Mouse (Mus musculus) CD4-positive helper T cell, adult 2 months (primary cell): ENCODE measurements around the gene Kcnt2.

Experiments
- DNase-seq: peaks from one replicate; pipeline ENCODE4 v3.0.0-alpha.2; 2012; ENCODE audit warnings: low read depth, missing footprints, low spot score

Gene Kcnt2

DNA sequence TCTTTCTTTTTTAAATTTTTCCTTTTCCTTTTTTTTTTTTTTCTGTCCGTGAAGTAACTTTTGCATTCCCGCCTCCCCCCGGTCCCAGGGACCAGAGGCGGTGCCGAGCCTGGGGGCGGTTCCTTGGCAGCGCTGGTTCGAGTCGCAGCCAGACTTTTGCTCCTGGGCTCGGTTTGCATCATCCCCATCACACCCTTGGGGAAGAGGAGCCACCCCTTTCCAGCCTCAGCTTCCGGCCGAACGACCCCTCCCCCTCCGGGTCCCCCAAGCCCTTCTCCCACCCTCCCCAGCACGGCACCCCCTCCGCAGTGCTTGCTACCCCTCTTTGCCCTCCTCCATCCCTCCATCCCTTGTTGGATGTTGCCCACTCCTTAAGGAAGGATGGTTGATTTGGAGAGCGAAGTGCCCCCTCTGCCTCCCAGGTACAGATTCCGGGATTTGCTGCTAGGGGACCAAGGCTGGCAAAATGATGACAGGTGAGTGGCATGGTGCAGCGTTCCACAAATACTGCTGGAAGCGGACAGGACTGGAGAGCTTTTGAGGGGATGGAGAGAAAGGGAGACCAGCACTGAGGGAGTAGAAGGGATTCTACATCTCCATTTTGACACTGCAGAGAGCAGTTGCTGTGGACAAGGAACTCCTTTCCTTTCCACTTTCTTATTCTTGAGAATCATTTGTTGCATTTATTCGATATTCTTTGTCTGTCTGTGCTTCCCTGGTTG lies at the start of gene Kcnt2:
Gene Kcnt2 (plus strand): TSS at position 283 of the 722 bp plus-strand sequence.
- DNase-seq: no peak

DNA sequence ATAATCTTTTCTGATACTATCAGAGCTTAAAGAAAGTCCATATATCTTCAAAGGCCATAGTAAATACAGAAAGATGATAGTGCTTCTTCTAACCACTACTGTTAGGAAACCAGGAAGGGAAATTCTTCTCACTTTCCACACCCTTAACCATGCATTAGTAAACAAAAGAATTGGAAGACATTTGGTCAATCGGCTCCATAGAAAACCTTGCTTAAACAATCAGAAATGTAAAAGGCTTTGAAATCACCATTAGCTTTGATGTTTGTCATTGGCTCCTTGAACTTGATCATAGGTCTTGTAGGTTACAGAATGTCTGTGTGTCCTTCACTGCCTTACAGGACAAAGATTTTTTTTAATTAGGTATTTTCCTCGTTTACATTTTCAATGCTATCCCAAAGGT lies 40.6 kb upstream of the Kcnt2 start:
- no peak for DNase-seq

DNA sequence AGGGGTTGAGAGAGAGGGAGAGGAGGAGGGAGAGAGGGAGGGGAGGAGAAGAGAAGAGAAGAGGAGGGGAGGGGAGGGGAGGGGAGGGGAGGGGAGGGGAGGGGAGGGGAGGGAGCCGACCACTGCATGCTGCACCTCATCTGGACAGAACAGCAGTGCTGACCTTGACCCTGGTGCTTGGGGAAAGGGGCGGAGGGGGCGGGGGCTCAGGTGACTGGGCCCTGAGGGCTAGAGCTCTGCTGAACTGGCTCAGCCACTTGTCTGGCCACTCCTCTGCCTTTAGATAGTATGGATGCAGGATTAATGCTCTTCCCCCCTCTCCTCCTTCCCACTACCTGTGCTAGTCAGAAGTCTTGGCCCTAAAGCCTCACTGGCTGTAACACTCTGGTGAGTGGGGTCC lies 20.7 kb upstream of the Kcnt2 start:
- no peak for DNase-seq

DNA sequence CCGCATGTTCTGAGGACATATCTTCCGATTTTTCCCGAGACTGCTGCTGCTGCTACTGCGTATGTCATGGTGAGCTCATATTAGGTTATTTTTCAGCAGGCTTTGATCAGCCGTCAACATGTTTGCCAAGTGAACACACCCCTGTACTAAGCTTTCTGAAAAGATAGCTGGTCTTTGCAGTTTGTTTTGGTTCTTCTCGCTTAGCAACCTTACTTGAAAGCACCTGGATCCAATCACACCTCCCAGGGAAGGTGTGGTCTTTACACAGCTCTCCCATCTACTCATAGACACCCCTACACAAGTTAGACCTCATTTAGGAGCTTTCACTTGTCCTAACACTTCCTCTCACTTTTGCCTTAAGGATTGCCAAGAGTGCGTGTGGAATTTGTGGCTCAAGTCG lies 19.3 kb upstream of the Kcnt2 start:
- DNase-seq: no peak

DNA sequence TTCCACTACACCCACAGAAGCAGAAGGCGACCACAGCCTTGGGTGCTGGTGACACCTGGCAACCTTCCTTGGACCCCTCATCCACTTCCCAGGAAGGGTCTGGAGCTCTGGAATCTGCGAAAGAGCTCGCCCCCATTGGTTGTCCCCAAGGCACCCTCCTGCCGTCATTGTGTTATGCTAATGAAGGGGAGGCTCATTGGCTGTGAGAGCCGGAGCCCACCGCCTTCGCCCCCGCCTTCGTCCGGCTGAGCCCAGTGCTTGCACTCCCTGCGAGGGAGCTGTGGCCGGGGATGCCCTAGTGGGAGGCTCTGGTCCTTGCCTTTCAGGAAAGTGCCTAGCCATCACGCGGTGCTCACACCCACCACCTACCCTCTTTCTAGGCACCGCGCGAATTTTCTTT lies 493 bp upstream of the Kcnt2 start:
- no peak for DNase-seq

DNA sequence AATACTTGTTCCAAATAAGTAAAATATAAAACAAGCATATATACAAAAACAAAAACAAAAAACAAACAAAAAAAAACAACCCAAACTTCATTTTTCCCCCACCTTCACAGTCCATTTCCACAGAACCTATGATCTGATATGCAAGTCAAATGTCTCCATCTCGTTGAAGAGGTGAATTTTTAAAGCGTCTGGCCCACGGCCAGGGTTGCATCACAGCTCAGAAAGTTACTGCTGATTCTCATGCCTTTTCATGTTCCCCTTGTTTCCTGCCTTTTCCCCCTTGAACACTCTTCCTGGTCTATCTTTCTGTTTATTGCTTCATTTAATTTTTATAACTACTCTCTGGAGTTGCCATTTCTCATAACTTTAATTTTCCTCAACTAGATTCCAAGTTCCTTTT lies 18.7 kb downstream of the Kcnt2 start:
- no peak for DNase-seq

DNA sequence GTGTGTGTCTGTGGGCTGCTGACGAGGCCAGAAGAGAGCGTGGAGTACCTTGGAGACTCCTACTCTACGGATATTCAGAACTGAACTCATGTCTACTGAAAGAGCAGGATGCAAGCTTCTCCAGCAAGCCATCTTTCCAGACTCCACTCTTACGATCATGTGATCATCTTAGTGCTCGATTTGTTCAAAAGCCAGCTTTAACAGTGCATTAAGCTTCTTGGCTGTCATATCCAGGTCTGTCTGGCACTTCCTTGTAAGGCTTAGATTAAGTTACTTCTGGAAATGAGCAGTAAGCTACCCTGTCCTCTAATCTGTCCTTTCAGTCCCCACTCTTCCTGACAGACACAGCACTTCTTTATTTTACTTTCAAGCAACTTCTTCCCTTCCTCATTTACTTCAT lies 20.1 kb downstream of the Kcnt2 start:
- DNase-seq: no peak

DNA sequence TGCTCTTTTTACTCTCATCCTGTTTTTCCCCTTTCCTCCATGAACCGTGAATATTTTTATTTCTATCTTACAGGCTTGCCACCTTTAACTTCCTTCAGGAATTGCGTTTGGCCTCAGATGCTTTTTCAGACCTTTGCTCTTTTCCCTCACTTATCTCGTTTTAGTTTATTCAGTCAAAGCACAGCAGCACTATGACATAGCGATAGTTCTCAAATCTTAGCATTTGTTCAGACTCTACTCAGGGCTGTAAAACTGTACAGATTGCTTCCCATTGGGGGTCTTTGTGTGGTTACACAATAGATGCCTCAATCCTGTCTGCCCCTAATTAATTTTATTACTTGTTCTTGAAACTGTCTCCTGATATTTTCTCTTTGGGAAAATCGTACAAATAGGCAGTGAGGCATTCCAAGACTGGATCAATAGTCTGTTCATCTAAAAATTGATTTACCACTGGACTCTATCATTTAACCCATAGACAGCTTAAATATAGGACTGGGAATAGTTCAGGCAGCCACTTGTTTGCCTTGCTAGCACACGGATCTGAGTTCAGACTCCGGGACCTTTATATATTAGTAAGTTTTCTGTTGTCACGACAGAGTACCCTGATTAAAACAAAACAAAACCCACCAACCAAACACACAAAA lies 20.8 kb downstream of the Kcnt2 start:
- DNase-seq: no peak

DNA sequence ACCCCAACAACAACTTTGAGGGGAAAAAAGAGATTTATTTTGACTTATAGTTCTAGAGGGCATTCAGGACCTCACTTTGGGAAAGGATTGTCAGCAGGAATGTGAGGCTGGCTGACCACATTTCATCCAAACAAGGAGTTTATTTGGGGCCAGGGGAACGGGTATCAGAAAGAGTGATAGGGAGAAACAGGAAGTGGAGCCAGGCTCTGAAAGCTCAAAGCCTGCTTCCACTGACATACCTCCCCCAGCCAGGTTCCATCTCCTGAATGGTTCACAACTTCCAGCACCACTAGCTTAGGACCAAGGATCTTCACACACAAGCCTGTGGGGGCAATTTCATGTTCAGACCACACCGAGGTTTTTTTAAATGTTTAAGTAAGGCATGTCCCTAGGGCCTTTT lies 21.3 kb downstream of the Kcnt2 start:
- no peak for DNase-seq

DNA sequence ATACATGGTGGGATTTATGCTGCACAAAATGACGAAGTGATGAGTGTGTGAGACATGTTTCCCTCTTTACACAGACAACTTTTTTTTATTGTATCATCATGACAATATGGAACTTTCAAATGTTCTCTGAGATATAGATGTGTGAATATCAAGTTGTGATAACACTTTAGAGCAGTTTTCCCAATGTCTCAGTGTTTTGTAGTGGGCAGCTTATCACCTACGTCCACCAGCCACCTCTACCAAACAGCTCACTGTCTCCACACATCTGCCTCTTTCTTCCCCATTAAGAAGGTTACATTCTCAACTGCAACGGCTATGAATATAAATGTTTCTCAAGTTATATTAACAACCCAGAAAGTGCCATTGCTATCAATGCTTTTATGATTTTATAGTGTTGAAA lies 27.7 kb downstream of the Kcnt2 start:
- DNase-seq: no peak

DNA sequence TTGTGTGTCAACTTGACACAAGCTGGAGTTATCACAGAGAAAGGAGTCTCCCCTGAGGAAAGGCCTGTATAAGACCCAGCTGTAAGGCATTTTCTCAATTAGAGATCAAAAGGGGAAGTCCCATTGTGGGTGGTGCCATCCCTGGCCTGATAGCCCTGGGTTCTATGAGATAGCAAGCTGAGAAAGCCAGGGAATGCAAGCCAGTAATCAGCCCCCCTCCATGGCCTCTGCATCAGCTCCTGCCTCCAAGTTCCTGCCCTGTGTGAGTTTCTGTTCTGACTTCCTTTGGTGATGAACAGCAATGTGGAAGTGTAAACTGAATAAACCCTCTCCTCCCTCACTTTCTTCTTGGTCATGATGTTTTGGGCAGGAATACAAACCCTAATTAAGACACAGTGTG lies 29.9 kb downstream of the Kcnt2 start:
- DNase-seq: no peak

DNA sequence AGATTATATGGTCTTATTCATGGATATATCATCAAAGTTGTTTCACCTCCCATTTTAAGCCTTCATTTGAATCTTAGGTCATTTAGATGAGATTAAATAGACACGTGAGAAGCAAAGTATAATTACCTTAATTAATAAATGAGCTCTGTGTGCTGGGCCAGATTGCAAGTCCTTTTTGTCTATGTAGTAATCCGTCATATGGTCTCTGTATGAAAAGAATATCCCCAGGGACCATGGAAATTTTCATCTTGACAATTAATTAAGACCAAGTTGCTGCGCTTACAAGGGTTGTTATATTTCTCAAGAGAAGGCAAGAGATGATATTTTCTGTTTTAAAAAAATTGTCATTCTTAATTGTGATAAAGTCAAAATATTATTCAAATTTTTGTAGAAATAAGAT lies 47.2 kb downstream of the Kcnt2 start:
- no peak for DNase-seq

DNA sequence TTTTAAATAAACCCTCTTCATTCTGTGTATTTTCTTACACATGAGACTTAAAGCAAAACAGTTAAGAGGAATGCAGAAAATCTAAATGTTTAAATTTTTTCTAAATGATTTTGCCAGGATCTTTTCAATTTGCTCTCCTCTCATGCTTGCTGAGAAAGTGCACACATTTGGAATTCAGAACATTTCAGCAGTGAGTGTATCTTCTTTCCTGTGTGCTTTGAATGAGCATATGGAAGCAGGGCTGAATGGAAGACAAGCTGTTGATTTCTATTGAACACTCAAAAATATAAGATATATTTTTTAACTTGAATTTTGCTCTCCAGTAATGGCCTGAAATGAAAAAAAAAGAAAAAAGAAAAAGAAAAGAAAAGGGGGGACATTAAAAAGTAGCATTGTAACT lies 49.5 kb downstream of the Kcnt2 start:
- DNase-seq: no peak

DNA sequence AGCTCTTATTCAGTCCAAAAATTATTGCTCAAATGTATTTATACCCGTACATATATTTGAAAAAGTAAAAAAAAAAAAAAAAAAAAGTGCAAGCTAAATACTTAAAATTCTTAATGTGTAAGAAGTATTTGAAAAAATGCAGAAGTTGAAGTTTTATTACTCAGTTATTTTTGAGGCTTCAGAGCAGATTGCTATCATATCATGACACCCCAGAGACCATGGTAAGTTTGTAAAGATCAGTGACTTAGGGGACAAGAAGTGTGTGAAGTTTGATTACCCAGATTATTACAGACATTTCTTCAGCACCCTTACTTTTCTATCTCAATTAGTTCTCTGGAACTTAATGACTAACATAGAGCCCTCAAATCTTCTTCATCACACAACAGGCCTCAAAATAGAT lies 58.3 kb downstream of the Kcnt2 start:
- no peak for DNase-seq

DNA sequence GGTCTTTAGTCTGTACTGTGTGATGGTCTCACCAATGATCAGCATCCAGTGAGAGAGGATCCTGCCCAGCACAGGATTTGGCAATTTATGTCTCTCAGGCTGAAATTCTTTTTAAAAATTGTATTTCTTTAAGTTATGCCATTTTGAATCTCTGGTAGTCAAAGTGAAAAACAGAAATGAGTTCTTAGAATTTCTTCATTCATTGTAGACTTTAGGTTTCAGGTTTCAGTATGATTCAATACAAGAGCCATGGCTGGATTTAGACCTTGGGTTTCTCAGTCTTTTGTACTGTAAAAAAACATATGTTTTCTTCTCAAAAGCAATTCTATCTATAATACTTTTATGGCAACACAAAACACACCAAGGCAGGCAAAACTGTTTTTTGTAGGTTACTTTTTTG lies 59.4 kb downstream of the Kcnt2 start:
- no peak for DNase-seq

DNA sequence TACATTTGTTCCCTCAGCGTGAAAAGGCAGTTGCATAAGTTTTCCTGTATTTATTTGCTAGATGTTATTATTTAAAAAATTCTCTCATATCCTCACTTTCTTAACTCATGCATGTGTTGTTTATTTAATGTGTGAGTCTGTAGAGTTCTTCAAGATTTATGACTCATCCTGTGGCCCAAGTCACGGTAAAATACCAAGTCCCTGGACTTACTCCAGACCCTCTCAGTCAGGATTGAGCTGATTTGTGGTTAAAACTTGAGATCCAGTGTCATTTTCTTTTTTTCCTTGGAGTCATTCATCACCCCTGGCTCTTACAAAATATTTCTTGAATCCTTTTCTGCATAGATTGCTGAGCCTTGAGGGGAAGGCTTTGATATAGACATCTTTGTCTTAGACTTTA lies 60.4 kb downstream of the Kcnt2 start:
- no peak for DNase-seq

DNA sequence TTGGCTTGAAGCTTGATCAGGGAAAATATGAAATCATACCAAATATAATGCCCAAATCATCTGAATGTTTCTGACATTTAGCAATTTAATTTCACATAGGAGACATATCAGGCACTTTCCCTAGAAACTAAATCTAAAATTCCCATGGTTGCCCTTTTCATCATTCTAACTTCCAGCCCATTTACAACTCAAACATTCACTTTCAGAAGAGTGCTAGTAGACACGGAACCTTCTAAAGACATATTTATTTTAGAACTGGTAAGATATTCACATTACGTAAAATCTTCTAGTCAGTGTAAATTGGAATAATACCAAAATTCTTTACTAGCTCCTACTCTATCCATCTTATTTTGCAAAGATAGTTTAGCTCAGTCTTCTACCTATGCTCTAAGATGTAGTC lies 64.8 kb downstream of the Kcnt2 start:
- no peak for DNase-seq

DNA sequence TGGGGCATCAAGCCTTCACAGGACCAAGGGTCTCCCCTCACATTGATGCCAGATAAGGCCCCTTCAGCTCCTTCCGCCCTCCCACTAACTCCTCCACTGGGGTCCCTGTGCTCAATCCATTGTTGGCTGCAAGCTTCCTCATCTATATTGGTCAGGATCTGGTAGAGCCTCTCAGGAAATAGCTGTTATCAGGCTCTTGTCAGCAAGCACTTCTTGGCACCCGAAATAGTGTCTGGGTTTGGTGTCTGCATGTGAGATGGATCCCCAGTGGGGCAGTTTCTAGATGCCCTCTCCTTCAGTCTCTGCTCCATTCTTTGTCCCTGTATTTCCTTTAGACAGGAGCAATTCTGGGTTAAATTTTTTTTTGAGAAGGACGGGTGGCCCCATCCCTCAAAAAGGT lies 79.1 kb downstream of the Kcnt2 start:
- DNase-seq: no peak

DNA sequence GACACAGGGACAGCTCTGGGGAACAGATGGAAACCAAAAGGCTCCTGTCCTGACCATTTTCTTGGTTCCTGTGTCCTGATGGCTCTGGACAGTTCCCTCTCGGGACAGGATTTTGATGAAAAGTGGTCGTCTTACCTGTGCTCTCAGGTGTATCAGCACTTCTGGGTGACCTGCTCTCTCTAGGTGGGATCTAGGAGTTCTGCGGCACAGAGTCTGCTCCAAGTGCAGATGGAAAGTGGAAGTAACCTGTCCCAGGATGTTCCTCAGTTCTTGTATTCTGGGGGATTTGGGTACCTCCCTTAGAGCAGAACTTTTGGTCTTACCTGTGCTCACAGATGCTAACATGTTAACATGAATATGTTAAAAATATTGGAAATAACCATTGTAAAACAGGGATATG lies 80.8 kb downstream of the Kcnt2 start:
- no peak for DNase-seq

DNA sequence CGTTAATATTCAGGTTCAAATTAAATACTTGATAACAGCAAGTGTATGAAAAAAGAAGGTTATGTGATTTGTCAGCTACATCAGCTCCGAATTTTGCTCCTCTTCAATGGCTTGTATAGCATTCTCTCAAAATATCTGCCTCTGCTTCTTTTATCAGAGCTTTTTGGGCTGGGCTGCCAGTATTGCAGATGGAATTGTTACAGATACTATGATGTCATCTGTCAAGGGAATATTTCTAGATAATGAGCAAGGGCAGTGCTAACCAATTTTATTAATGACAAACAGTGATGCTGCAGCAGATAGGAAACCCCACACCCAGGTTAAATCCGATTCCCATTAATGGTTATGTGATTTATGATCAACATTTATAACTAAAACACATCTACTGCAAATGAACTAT lies 87.7 kb downstream of the Kcnt2 start:
- DNase-seq: no peak

DNA sequence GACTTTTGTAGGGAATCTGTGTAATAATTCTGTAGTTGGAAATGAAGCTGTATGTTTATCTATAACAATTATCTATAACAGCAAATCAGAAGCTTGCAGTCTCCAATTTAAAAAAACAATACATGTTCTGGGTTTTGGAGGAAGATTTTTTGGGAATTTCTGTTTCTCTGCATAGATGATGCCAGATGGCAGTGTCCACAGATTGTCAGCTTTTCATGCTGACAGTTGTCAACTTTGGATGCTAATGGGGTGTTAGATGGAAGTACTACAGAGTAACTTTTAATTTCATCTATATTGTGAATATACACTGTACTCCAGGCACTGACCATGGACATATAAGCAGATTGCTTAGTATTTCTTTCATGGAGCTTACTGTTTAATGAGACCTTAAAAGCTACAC lies 92.5 kb downstream of the Kcnt2 start:
- no peak for DNase-seq

DNA sequence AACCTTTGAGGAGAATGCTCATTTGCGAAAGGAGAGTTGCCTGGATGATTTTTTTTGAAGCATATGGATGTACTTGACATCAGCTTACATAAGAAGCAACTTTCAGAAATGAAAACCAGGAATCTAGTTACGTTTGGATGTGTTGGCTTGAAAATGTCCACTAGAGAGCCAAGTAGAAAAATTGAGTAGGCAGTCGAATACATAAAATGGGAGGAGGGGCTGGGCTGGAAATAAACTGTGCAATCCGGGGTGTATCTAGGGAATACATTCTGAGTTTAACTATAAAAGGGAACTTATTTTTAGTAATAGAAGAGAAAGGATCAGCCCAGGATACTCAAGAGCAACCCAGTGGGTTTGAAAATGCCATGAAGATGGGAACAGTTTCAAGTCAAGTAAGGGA lies 93.4 kb downstream of the Kcnt2 start:
- no peak for DNase-seq

DNA sequence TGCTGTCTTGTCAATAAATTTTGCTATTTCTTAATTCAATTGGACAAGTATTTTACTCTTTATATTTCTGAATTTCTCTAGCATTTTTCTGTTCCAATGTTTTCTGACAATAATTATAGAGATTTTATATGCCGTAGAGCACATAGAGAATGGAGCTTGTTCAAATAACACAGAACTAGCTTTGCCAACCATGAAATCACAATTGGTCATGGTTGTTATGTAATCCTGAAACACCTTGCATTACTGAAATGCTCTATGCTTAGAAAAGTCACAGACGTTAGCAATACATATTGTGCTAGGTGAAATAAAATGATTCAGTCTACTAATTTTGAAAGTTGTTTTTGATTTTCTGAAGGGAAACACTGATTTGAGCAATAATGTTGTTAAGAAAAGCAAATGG lies 118.8 kb downstream of the Kcnt2 start:
- no peak for DNase-seq

DNA sequence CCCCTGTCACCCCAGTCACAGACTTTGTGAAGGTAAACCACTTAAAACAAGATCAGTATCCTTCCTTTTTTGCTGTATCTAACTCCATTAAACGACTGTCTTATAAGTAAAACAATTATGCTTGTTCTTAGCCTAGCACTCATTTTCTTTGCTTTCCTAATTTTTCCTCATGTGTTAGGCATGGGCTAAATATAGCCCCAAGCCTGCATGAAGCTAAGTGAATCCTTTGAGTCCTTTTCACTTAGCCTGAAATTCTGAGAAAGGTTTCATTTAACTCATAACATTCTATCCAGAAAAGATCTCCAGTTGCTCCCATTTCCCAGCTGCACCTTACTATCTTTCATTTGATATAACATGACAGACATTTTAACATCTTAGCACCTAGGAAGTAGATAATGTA lies 127.6 kb downstream of the Kcnt2 start:
- DNase-seq: no peak
